Mouse (Mus musculus) spleen, adult 12 weeks (tissue): ENCODE data around the gene Sept7.
"Not testable (repeated sequence)": the region's sequence is repeated elsewhere in the genome, so short reads cannot be mapped to it uniquely, and the experiment has no call there.

Experiments
- DNase-seq: peaks from one replicate; pipeline ENCODE4 v3.0.0; 2022; ENCODE audit warnings: low spot score

Gene Sept7

DNA sequence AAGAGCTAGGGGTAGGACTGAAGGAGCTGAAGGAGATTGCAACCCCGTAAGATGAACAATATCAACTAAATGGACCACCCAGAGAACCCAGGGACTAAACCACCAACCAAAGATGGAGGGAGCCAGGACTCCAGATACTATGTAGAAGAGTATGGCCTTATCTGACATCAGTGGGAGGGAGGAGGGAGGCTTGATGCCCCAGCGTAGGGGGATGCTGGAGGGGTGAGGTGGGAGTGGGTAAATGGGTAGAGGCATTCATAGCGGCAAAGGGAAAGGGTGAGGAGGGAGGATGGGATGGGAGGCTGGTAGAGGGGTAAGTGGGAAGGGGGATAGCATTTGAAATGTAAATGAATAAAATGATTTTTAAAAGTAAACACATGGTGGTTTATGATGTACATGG is 8.2 kb downstream of the Sept7 start:
- DNase-seq, result no peak

DNA sequence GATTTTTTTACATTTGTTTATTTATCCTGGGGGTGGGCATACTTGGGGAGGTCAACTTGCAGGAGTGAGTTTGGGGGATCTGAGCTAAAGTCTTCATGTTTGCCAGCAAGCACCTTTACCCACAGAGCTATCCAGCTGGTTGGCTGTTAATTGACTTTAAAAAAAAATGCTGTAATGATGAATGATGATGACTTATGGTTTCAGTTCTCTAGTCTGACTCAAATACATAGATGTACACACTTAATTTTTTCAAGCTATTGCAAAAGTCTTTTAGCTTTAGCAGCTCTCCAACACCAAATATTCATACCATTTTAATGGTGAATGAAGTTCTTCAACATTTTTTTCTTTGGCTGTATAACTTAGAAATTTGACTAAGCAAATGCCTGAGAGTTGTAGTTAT is 8.7 kb downstream of the Sept7 start:
- no peak for DNase-seq

DNA sequence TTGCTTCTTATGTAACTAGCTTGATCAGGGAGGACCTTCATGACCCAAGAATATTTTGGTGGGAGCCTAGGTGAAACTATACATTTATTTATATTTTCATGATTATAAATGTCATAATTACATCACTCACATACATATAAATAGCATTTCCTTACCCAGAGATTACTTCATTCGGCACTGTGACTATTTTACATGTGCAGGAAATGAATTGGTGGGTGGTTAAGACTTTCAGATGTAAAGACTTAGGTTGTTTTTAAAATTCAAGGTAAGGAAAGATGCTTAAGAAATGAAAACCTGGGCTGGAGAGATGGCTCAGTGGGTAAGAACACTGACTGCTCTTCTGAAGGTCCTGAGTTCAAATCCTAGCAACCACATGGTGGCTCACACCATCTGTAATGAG is 9.8 kb downstream of the Sept7 start:
- no peak for DNase-seq

DNA sequence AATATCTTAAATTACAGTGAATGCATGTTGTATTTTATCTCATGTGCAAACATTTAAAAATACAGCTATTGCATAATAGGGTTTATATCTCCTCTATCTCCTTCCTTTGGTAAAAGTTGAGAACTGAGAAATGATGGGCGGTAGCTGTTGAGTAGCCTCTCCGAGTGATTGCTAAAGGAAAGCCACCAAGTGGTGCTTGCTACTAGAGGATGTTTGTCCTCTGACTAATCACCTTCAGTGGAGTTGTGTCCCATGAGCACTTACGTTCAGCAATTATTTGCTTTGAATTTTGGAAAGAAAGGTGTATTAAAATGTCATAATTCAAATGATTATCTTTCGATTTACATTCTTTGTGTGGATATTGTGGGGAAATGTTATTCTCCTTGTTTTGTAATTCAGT is 13.6 kb downstream of the Sept7 start:
- DNase-seq, result no peak

- DNase-seq, result no peak
Observed at GRCm38 (mm10) chr9:25267133-25267532, 14.9 kb downstream of the Sept7 start.

DNA sequence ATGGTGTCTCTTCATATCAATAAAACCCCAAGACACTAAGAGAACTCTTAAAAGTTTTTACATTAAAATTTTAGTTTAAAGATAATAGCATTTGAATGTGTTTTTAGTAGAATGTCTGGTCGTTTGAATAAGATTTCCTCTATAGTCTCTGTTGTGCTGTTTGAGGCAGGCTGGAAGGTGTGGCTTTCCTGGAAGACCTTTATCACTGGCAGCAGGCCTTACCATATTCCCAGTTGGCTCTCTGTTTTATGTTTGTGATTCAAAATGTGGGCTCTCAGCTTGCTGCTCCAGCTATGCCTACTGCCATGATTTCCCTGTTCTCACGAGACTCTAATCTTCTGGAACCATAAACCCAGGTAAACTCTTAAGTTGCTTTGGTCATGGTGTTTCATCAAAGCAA is 15.3 kb downstream of the Sept7 start:
- DNase-seq, result no peak

DNA sequence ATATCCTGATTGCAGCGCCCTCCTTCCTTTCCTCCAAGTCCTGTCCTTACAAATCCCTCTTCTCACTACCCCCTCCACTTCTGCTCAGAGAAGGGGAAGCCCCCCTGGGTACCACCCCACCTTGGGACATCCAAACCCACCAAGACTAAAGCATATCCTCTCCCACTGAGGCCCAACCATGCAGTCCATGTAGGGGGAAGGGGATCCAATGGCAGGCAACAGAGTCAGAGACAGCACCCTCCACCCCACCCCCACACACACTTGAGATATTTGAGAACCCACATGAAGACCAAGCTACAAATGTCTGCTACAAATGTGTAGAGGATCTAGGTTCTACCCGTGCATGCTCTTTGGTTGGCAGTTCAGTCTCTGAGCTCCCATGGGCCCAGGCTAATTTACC is 19.7 kb downstream of the Sept7 start:
- no peak for DNase-seq

GRCm38 (mm10) chr9:25289796-25290195 is 37.6 kb downstream of the Sept7 start:
- no peak for DNase-seq

DNA sequence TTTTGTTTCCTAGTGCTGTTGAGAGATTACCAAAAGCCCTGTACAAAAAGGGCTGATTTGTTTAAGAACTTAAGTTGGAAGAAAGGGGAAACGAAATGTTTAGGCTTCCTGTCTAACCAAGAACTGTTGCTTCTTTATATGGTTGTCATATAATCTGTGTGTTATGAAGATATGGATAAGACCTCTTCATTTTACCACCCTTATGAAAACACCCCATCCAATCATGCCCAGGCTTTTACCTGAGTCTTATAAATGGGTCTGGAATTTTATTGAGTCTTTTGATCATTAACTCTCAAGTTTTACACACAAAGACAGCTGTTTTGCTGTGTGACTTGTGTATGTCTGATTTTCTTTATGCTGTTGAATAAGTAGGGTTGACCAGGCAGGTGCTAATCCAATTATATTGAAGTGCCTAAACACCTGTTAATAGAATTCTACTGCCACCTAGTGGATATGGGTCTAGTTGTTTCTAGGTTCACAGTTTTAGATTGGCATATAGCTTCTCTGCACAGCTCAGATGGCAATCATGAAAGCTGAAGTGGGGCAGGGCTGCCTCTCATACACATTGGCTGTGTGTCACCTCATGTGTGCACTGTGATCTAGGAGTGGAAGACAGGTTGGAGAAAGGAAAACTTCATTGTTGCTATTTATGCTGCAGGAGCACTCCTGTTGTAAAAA is 57.4 kb downstream of the Sept7 start:
- DNase-seq, result no peak

GRCm38 (mm10) chr9:25314304-25314703 is 62.1 kb downstream of the Sept7 start:
- no peak for DNase-seq

DNA sequence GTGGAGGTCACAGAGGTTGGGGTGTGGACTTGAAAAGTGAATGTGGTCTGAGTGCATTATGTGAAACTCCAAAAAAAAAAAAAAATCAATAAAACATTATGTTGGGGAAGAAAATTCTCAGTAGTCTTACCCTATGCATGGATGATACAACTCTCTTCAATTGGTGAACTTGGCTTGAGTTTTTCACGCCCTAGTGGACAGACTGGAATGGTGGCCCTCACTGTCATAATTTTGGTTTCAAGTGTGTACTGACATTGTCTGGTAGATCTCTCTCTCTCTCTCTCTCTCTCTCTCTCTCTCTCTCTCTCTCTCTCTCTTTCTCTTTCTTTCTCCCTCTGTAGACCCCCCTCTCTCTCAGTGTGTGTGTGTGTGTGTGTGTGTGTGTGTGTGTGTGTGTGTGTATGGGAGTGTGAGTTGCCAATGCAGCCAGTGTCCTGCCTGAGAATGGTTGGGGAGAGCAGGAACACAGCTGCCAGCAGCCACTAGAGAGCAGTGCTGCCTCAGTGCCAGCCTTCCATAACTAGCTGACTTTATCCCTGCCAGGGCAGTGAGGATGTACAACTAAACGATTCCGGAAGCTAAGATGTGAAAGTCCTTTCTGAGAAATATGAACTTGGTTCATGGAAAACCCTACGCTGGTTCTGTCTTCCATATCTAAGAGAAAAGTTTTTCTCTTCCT is 65.7 kb downstream of the Sept7 start:
- no peak for DNase-seq

- not testable (repeated sequence) for DNase-seq
Observed at GRCm38 (mm10) chr9:25319676-25320075, 67.4 kb downstream of the Sept7 start.

- DNase-seq, result no peak
Observed at GRCm38 (mm10) chr9:25327727-25328370, 75.6 kb downstream of the Sept7 start.

- DNase-seq, result no peak
Observed at GRCm38 (mm10) chr9:25328946-25329723, 76.9 kb downstream of the Sept7 start.

DNA sequence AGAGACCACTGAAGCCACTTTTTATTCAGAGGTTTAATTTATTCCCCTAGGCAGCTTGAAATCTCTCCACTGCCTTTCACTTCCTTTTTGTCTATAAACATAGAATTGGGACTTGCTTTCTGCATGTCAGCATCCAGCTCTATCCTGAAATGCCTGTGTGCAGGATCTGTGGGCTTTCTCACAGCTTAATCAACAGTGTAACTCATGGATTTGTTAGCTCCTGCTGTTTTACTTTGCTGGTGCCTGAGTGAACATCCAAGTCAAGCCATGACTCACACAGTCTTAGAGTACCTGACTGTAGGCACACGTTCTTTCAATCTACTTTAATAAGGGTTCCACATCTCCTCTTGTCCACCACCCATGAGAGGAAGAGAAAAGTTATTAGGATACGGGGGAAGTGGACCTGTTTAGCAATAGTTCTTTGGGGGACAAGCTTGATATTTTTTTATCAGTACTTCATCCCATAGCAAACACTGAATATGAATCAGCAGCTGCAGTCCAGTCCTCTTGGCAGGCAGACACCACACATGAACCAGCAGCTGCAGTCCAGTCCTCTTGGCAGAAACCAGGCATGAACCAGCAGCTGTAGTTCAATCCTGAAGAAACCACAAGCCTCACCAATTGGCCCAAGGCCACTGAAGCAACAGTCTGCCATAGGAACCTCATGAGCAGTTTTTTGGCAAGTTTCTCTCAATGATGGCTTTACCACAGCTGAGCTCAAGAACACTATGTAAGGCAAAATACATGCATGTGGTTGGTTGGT is 85.4 kb downstream of the Sept7 start:
- no peak for DNase-seq

DNA sequence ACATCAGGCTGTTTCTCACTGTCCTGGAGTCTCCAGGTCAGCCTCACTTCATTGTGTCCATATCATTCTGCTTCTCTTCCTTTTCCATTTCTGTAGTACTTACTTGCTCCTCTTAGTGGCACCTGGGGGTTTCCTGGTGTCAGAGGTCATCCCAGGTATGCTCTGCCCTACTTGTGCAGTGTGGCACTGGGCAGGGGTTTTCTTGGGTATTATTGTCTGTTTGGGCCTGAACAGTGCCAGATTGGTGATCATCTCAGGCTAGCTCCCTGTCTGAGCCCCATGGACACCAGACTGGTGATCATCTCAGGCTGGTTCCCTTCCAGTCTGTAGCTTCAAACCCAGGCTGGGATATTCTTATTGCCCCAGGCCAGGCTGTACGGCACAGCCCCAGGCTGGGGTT is 88.2 kb downstream of the Sept7 start:
- DNase-seq, result no peak

GRCm38 (mm10) chr9:25353775-25354174 is 101.5 kb downstream of the Sept7 start:
- DNase-seq, result no peak

DNA sequence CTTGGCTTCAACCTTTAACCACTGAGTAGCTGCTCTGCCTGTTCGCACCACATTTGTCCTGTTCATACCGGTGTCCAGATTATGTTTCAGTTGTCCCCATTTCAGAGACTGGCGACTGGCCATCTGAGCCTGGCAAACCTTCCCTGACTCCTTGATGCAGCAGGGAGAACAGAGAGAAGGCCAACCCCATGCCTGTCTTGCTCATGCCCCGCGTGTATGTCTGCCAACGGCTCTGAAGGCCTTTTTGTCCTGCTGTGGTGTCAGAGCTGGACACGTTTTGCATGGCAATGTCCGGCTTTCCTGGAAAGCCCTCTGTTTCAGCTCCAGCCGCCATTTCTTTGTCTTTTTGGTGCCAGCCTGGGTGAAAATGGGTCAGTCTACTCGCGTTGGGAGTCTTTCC is 103.6 kb downstream of the Sept7 start:
- DNase-seq, result no peak

- DNase-seq, result no peak
Observed at GRCm38 (mm10) chr9:25357589-25357988, 105.3 kb downstream of the Sept7 start.

GRCm38 (mm10) chr9:25358018-25358417 is 105.8 kb downstream of the Sept7 start:
- no peak for DNase-seq
